Mouse (Mus musculus) stomach, embryonic 15.5 days (tissue): ENCODE results near the gene Traf5. TPM values are rescaled to one million over a fixed set of nuclear protein-coding genes. Genes with fewer than 3 reads are reported as not detected.

Source experiments
- ATAC-seq: fragments of 200-750 bp; cut with Nextera tagmentation; 2 replicates; pipeline ENCODE4 v1.8.0; 2017; ENCODE audit warnings: low read depth, moderate number of reproducible peaks, moderate TSS enrichment; ENCODE audit not compliant: insufficient read depth, low FRiP score
- H3K27ac ChIP-seq: fragments of 300-500 bp; sonication (generic); 2 replicates; pipeline ENCODE4 v1.5.1; 2015; ENCODE audit warnings: mild to moderate bottlenecking, inconsistent platforms
- H3K27me3 ChIP-seq: fragments of 300-500 bp; sonication (generic); replicated peaks from 2 replicates; pipeline ENCODE4 v1.6.1; 2015; ENCODE audit warnings: inconsistent platforms
- H3K36me3 ChIP-seq: fragments of 300-500 bp; sonication (generic); 2 replicates; pipeline ENCODE4 v1.6.1; 2015; ENCODE audit warnings: inconsistent platforms
- H3K4me1 ChIP-seq: fragments of 300-500 bp; sonication (generic); 2 replicates; pipeline ENCODE4 v1.6.1; 2015; ENCODE audit warnings: inconsistent platforms
- H3K4me2 ChIP-seq: fragments of 300-500 bp; sonication (generic); 2 replicates; pipeline ENCODE4 v1.6.1; 2015; ENCODE audit warnings: mild to moderate bottlenecking, inconsistent platforms
- H3K4me3 ChIP-seq: fragments of 300-500 bp; sonication (generic); replicated peaks from 2 replicates; pipeline ENCODE4 v1.5.1; 2015; ENCODE audit warnings: inconsistent platforms
- H3K9ac ChIP-seq: fragments of 300-500 bp; sonication (generic); 2 replicates; pipeline ENCODE4 v1.6.1; 2015; ENCODE audit warnings: inconsistent platforms
- H3K9me3 ChIP-seq: fragments of 300-500 bp; sonication (generic); 2 replicates; pipeline ENCODE4 v1.6.1; 2016; ENCODE audit warnings: inconsistent platforms
- WGBS: fragments of 180-500 bp; shearing (Covaris S2); methylation state at CpG from one replicate; pipeline ENCODE4 v1.1.7; 2015; 5-methylcytosine and 5-hydroxymethylcytosine counted together
- polyA plus RNA-seq: library from polyadenylated mRNA; unstranded; fragments of >200 nt; fragmentation: Nextera tagmentation; extraction: Ambion mirVana; gene quantifications from 2 replicates; pipeline ENCODE4 v1.2.1, GENCODE M21; 2015

Gene Traf5
- 23.3 and 23.7 TPM in 2 replicates for polyA plus RNA-seq

- 1% methylated on average over 63 of the region's 63 CpGs for WGBS
- Histone ChIP-seq H3K4me2 (peak within 1 kb of the TSS; percentile 90), H3K9me3 (no peaks in the 10 kb centered on the region), H3K4me1 (0 out of 2 replicates have a peak, but pooled peaks cover 5% of the 10 kb centered on the region), H3K4me3 (peak within 1 kb of the TSS; percentile 66), H3K27me3 (no peaks in the 10 kb centered on the region), H3K27ac (peak within 1 kb of the TSS; percentile 89), H3K36me3 (no peaks in the 10 kb centered on the region), H3K9ac (peak within 1 kb of the TSS; percentile 73)
- ATAC-seq, result peak; percentile 97
Measured at GRCm38 (mm10) chr1:192091806-192092772, at the start of gene Traf5. TSS of gene Traf5 (minus strand) at chr1:192092559.

GRCm38 (mm10) chr1:192140313-192140712, 48.0 kb upstream of the Traf5 start:
- Histone ChIP-seq H3K27me3 (no peaks in the 10 kb centered on the region), H3K36me3 (no peaks in the 10 kb centered on the region), H3K4me2 (no peak overlapping the region), H3K9me3 (no peaks in the 10 kb centered on the region), H3K4me1 (peaks cover 6% of the 10 kb centered on the region; the same call in 1 of the 2 replicates), H3K4me3 (no peak overlapping the region), H3K9ac (no peak overlapping the region), H3K27ac (no peak overlapping the region)
- ATAC-seq, result no peak
- 98% methylated on average over 2 of the region's 2 CpGs for WGBS

GRCm38 (mm10) chr1:192137926-192138910, 45.9 kb upstream of the Traf5 start, which contains the start of gene Rcor3:
TSS of gene Rcor3 (minus strand) at chr1:192138062.
- Histone ChIP-seq H3K36me3 (no peaks in the 10 kb centered on the region), H3K9ac (peak within 1 kb of the TSS; percentile 85), H3K27me3 (no peaks in the 10 kb centered on the region), H3K4me1 (peaks cover 6% of the 10 kb centered on the region; the same call in 1 of the 2 replicates), H3K4me2 (peak within 1 kb of the TSS; percentile 92), H3K27ac (peak within 1 kb of the TSS; percentile 98), H3K9me3 (no peaks in the 10 kb centered on the region), H3K4me3 (peak within 1 kb of the TSS; percentile 88)
- peak; percentile 87 for ATAC-seq
- under 1% methylated on average over 64 of the region's 88 CpGs for WGBS

- Histone ChIP-seq H3K27ac (peak overlapping the region; percentile 98), H3K4me3 (peak overlapping the region; percentile 88), H3K9me3 (no peaks in the 10 kb centered on the region), H3K4me2 (peak overlapping the region; percentile 92), H3K36me3 (no peaks in the 10 kb centered on the region), H3K4me1 (peaks cover 6% of the 10 kb centered on the region; the same call in 1 of the 2 replicates), H3K27me3 (no peaks in the 10 kb centered on the region), H3K9ac (peak overlapping the region; percentile 82)
- peak; percentile 34; the same call in 1 of the 2 replicates for ATAC-seq
- WGBS, result under 1% methylated on average over 37 of the region's 61 CpGs
Measured at GRCm38 (mm10) chr1:192137291-192137925, 45.0 kb upstream of the Traf5 start.

GRCm38 (mm10) chr1:192136561-192137290, 44.4 kb upstream of the Traf5 start:
- peak overlapping the region; percentile 88 for H3K4me3 ChIP-seq
- peak overlapping the region; percentile 92 for H3K4me2 ChIP-seq
- peak overlapping the region; percentile 98 for H3K27ac ChIP-seq
- no peaks in the 10 kb centered on the region for H3K27me3 ChIP-seq
- H3K4me1 ChIP-seq, result peaks cover 6% of the 10 kb centered on the region; the same call in 1 of the 2 replicates
- H3K9ac ChIP-seq, result peak overlapping the region; percentile 82
- no peaks in the 10 kb centered on the region for H3K9me3 ChIP-seq
- under 1% methylated on average over 53 of the region's 55 CpGs for WGBS
- peak; percentile 79 for ATAC-seq
- H3K36me3 ChIP-seq, result no peaks in the 10 kb centered on the region

- Histone ChIP-seq H3K4me1 (no peaks in the 10 kb centered on the region), H3K27ac (no peak overlapping the region), H3K9me3 (no peaks in the 10 kb centered on the region), H3K4me2 (no peak overlapping the region), H3K27me3 (no peaks in the 10 kb centered on the region), H3K4me3 (no peak overlapping the region), H3K36me3 (peaks cover 4% of the 10 kb centered on the region; the same call in 1 of the 2 replicates), H3K9ac (no peak overlapping the region)
- 88% methylated on average over 1 of the region's 1 CpGs for WGBS
- ATAC-seq, result no peak
Measured at GRCm38 (mm10) chr1:192130202-192130601, 37.8 kb upstream of the Traf5 start.

- no peaks in the 10 kb centered on the region for H3K9me3 ChIP-seq
- WGBS, result 91% methylated on average over 8 of the region's 8 CpGs
- peaks cover 12% of the 10 kb centered on the region; the same call in 1 of the 2 replicates for H3K36me3 ChIP-seq
- no peak overlapping the region for H3K4me2 ChIP-seq
- H3K27ac ChIP-seq, result no peak overlapping the region
- H3K9ac ChIP-seq, result no peak overlapping the region
- H3K4me1 ChIP-seq, result no peaks in the 10 kb centered on the region
- no peak overlapping the region for H3K4me3 ChIP-seq
- ATAC-seq, result no peak
- H3K27me3 ChIP-seq, result no peaks in the 10 kb centered on the region
Measured at GRCm38 (mm10) chr1:192128343-192128742, 36.0 kb upstream of the Traf5 start.

GRCm38 (mm10) chr1:192125761-192126160, 33.4 kb upstream of the Traf5 start:
- Histone ChIP-seq H3K36me3 (peaks cover 26% of the 10 kb centered on the region), H3K4me1 (no peaks in the 10 kb centered on the region), H3K4me3 (no peak overlapping the region), H3K27ac (no peak overlapping the region), H3K4me2 (no peak overlapping the region), H3K9me3 (no peaks in the 10 kb centered on the region), H3K9ac (no peak overlapping the region), H3K27me3 (no peaks in the 10 kb centered on the region)
- ATAC-seq, result no peak
- 90% methylated on average over 6 of the region's 6 CpGs for WGBS

- WGBS, result 88% methylated on average over 6 of the region's 6 CpGs
- Histone ChIP-seq H3K9me3 (no peaks in the 10 kb centered on the region), H3K9ac (no peak overlapping the region), H3K36me3 (peaks cover 54% of the 10 kb centered on the region), H3K4me3 (no peak overlapping the region), H3K4me2 (no peak overlapping the region), H3K27ac (no peak overlapping the region), H3K4me1 (no peaks in the 10 kb centered on the region), H3K27me3 (no peaks in the 10 kb centered on the region)
- no peak for ATAC-seq
Measured at GRCm38 (mm10) chr1:192116262-192116661, 23.9 kb upstream of the Traf5 start.

GRCm38 (mm10) chr1:192115378-192115777, 23.0 kb upstream of the Traf5 start:
- ATAC-seq, result no peak; the same call in 1 of the 2 replicates
- 87% methylated on average over 1 of the region's 1 CpGs for WGBS
- Histone ChIP-seq H3K27me3 (no peaks in the 10 kb centered on the region), H3K4me1 (no peaks in the 10 kb centered on the region), H3K9ac (no peak overlapping the region), H3K4me3 (no peak overlapping the region), H3K36me3 (peaks cover 51% of the 10 kb centered on the region), H3K4me2 (no peak overlapping the region), H3K27ac (no peak overlapping the region), H3K9me3 (no peaks in the 10 kb centered on the region)
